Mouse (Mus musculus) CH12.LX (cell line): ENCODE results near the gene Sh3rf3. TPM values are rescaled to one million over a fixed set of nuclear protein-coding genes. Genes with fewer than 3 reads are reported as not detected.

Experiments used
- DNase-seq: peaks from one replicate; pipeline ENCODE4 v3.0.0-alpha.2; 2013; ENCODE audit errors: extremely low read depth
- H3K27ac ChIP-seq: 2 replicates; pipeline ENCODE4 v1.5.1; 2012; ENCODE audit warnings: low read depth, mild to moderate bottlenecking, control low read depth, moderate library complexity; ENCODE audit not compliant: insufficient read depth
- H3K27me3 ChIP-seq: replicated peaks from 2 replicates; pipeline ENCODE3; 2012; ENCODE audit warnings: inconsistent platforms
- H3K36me3 ChIP-seq, 2 experiments: replicated peaks in 1 of 2; 2 replicates each; pipeline versions ENCODE3 to v1.6.1; 2012; ENCODE audit warnings: inconsistent platforms in 1 of 2, low read length in 1 of 2, mild to moderate bottlenecking in 1 of 2, mixed read lengths in 1 of 2, moderate library complexity in 1 of 2; ENCODE audit not compliant: control insufficient read depth in 1 of 2, insufficient read depth in 1 of 2
- H3K4me1 ChIP-seq, 2 experiments: 2 replicates each; pipeline ENCODE4 v1.6.1; 2012; ENCODE audit warnings: inconsistent platforms in 1 of 2, moderate library complexity in 1 of 2; ENCODE audit not compliant: insufficient read depth in 2 of 2, control insufficient read depth in 1 of 2
- H3K4me2 ChIP-seq: 2 replicates; pipeline ENCODE4 v1.6.1; 2012; ENCODE audit warnings: low read depth, mild to moderate bottlenecking, control low read depth; ENCODE audit not compliant: poor library complexity, insufficient read depth, severe bottlenecking
- H3K4me3 ChIP-seq, 3 experiments: fragments of 150-350 bp in 1 of 3; sonication (generic) in 1 of 3; replicated peaks in 1 of 3; 2 replicates each; pipeline versions ENCODE3 to v1.5.1; 2011 to 2012; ENCODE audit warnings: low read depth in 2 of 3, low read length in 2 of 3, mild to moderate bottlenecking in 2 of 3, moderate library complexity in 2 of 3, control low read depth in 1 of 3, improper control_type of control experiment in 1 of 3, inconsistent platforms in 1 of 3, mixed read lengths in 1 of 3; ENCODE audit not compliant: poor library complexity in 1 of 3
- H3K79me2 ChIP-seq: replicated peaks from 2 replicates; pipeline ENCODE4 v1.6.1; 2012; ENCODE audit warnings: mild to moderate bottlenecking, moderate library complexity; ENCODE audit not compliant: control insufficient read depth, poor library complexity, insufficient read depth, severe bottlenecking; ENCODE audit errors: extremely low read depth
- H3K9ac ChIP-seq: 2 replicates; pipeline ENCODE4 v1.6.1; 2012; ENCODE audit warnings: low read depth, mild to moderate bottlenecking, control low read depth, moderate library complexity; ENCODE audit not compliant: insufficient read depth
- H3K9me3 ChIP-seq: replicated peaks from 2 replicates; pipeline ENCODE3; 2012; ENCODE audit warnings: low read length, inconsistent platforms, mixed read lengths
- CHD1 ChIP-seq: IDR thresholded peaks from 2 replicates; pipeline ENCODE4 v1.6.1; 2012; ENCODE audit warnings: low read depth, low read length, improper control_type of control experiment, inconsistent platforms
- CTCF ChIP-seq, 2 experiments: IDR thresholded peaks in 1 of 2; conservative IDR thresholded peaks in 1 of 2; 2 replicates each; pipeline ENCODE4 v1.5.1; 2011 to 2012; ENCODE audit warnings: low read depth in 2 of 2, low read length in 2 of 2, improper control_type of control experiment in 1 of 2, inconsistent platforms in 1 of 2, mild to moderate bottlenecking in 1 of 2, moderate library complexity in 1 of 2
- ETS1 ChIP-seq: conservative IDR thresholded peaks from 2 replicates; pipeline ENCODE4 v1.6.1; 2012; ENCODE audit warnings: low read depth, mild to moderate bottlenecking, inconsistent platforms, low read length, improper control_type of control experiment, moderate library complexity
- GABPA ChIP-seq: IDR thresholded peaks from 2 replicates; pipeline ENCODE4 v1.6.1; 2012; ENCODE audit warnings: low read depth, low read length, improper control_type of control experiment, inconsistent platforms; ENCODE audit not compliant: insufficient replicate concordance
- HCFC1 ChIP-seq: IDR thresholded peaks from 2 replicates; pipeline ENCODE4 v1.6.1; 2012; ENCODE audit warnings: low read depth, mild to moderate bottlenecking, inconsistent platforms, low read length, improper control_type of control experiment
- IRF4 ChIP-seq: IDR thresholded peaks from 2 replicates; pipeline ENCODE4 v1.6.1; 2014; ENCODE audit warnings: low read depth, mild to moderate bottlenecking, inconsistent platforms, low read length, improper control_type of control experiment
- JUN ChIP-seq: IDR thresholded peaks from 2 replicates; pipeline ENCODE4 v1.6.1; 2011; ENCODE audit warnings: low read depth, mild to moderate bottlenecking, low read length, improper control_type of control experiment, moderate library complexity; ENCODE audit not compliant: insufficient read depth
- JUND ChIP-seq: conservative IDR thresholded peaks from 2 replicates; pipeline ENCODE4 v1.6.1; 2011; ENCODE audit warnings: low read depth, low read length, improper control_type of control experiment
- KAT2A ChIP-seq: IDR thresholded peaks from 2 replicates; pipeline ENCODE4 v1.6.1; 2012; ENCODE audit warnings: low read length, improper control_type of control experiment, inconsistent platforms; ENCODE audit not compliant: insufficient replicate concordance
- MAX ChIP-seq: IDR thresholded peaks from 2 replicates; pipeline ENCODE4 v1.6.1; 2011; ENCODE audit warnings: low read length, improper control_type of control experiment
- MAZ ChIP-seq: IDR thresholded peaks from 2 replicates; pipeline ENCODE4 v1.6.1; 2012; ENCODE audit warnings: low read depth, mild to moderate bottlenecking, inconsistent platforms, low read length, improper control_type of control experiment, moderate library complexity
- NELFE ChIP-seq: IDR thresholded peaks from 2 replicates; pipeline ENCODE4 v1.6.1; 2011; ENCODE audit warnings: low read depth, low read length, improper control_type of control experiment
- PAX5 ChIP-seq: IDR thresholded peaks from 2 replicates; pipeline ENCODE4 v1.6.1; 2012; ENCODE audit warnings: low read length, inconsistent platforms, mixed read lengths
- POLR2A ChIP-seq: IDR thresholded peaks from 2 replicates; pipeline ENCODE4 v1.6.1; 2011; ENCODE audit warnings: low read depth, mild to moderate bottlenecking, improper control_type of control experiment, low read length
- POLR2AphosphoS2 ChIP-seq: IDR thresholded peaks from 2 replicates; pipeline ENCODE4 v1.6.1; 2011; ENCODE audit warnings: low read depth, low read length, improper control_type of control experiment
- RAD21 ChIP-seq: IDR thresholded peaks from 2 replicates; pipeline ENCODE4 v1.6.1; 2011; ENCODE audit warnings: low read depth, mild to moderate bottlenecking, low read length, improper control_type of control experiment, moderate library complexity
- UBTF ChIP-seq: IDR thresholded peaks from 2 replicates; pipeline ENCODE4 v1.6.1; 2012; ENCODE audit warnings: low read depth, mild to moderate bottlenecking, inconsistent platforms, low read length, improper control_type of control experiment, moderate library complexity
- ZC3H11A ChIP-seq: IDR thresholded peaks from 2 replicates; pipeline ENCODE4 v1.6.1; 2012; ENCODE audit warnings: low read depth, mild to moderate bottlenecking, inconsistent platforms, low read length, improper control_type of control experiment
- ZKSCAN1 ChIP-seq: IDR thresholded peaks from 2 replicates; pipeline ENCODE4 v1.6.1; 2012; ENCODE audit warnings: low read depth, inconsistent platforms, low read length, improper control_type of control experiment, borderline replicate concordance
- dilution Hi-C: fragments of 300-500 bp; cut with MboI; formaldehyde crosslinking; loops from 2 replicates; pipeline ENCODE4 v1.14.3; 2020; ENCODE audit warnings: low sequenced_read_pairs; ENCODE audit not compliant: extremely low pct_unique_long_range_greater_than_20kb, extremely low pct_ligation_motif_present
- in situ Hi-C: fragments of 300-500 bp; cut with MboI; formaldehyde crosslinking; loops from 3 replicates; pipeline ENCODE4 v1.14.3; 2019; ENCODE audit warnings: low sequenced_read_pairs, low pct_ligation_motif_present, low pct_unique_long_range_greater_than_20kb, mixed read lengths
- polyA plus RNA-seq: library from polyadenylated mRNA; unstranded; fragments of >175 nt; gene quantifications from 2 replicates; pipeline ENCODE4 v1.2.1, GENCODE M21; 2012; ENCODE audit warnings: low read depth; ENCODE audit not compliant: insufficient read length
- total RNA-seq, 2 experiments: library from RNA; depleted of rRNA; stranded (reverse); fragments of 300-350 nt in 1 of 2; fragments of >200 nt in 1 of 2; gene quantifications; 2 replicates each; pipeline ENCODE4 v1.2.3; 2012 to 2014

The Sh3rf3 gene
- total and polyA plus RNA-seq, 3 experiments, result 0.13 to 0.64 TPM; not detected in 1

DNA sequence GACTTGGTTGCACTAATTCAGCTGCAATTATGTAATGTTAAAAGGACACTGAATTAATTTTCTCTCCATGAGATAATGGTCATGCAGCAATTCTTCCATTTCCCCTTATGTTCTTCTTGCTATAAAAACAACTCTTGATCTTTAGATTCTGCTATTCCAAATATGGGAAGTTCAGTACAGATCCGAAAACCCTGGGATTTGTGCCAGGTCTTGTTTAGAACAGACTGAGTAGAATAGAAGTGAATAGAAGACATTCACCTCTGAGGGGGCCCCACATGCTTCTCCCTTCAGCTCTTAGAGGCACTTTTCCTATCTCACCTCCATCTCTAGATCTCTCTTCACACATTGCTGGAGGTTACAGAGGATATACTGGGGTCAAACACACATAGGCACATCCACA lies 10.8 kb upstream of the Sh3rf3 start:
- Histone ChIP-seq H3K4me2 (no peak overlapping the region), H3K4me1 (no peaks in the 10 kb centered on the region), H3K36me3 (no peaks in the 10 kb centered on the region), H3K79me2 (no peaks in the 10 kb centered on the region), H3K4me3 (no peak overlapping the region), H3K9ac (no peak overlapping the region), H3K27ac (no peak overlapping the region), H3K27me3 (peaks cover 45% of the 10 kb centered on the region), H3K9me3 (no peaks in the 10 kb centered on the region)
- in situ Hi-C loops (loop anchor here (25.0 kb wide), 2 partner anchors 210 to 485 kb away; no protein-coding TSS in a partner anchor), dilution Hi-C loops (no loop called here)
- DNase-seq, result no peak
- no peak for TF ChIP-seq HCFC1
- no peak for TF ChIP-seq JUND
- TF ChIP-seq KAT2A, result no peak
- no peak for TF ChIP-seq RAD21
- no peak for TF ChIP-seq POLR2A
- no peak for TF ChIP-seq MAX
- no peak for TF ChIP-seq PAX5
- TF ChIP-seq POLR2AphosphoS2, result no peak
- TF ChIP-seq UBTF, result no peak
- no peak for TF ChIP-seq ETS1
- no peak for TF ChIP-seq CTCF (conservative IDR thresholded peaks at IDR 0.05 in 1 of 2, IDR thresholded peaks at IDR 0.05 in 1 of 2; ENCODE audit: low read depth in 2 of 2, low read length in 2 of 2)
- TF ChIP-seq GABPA, result no peak
- no peak for TF ChIP-seq CHD1
- no peak for TF ChIP-seq NELFE
- TF ChIP-seq MAZ, result no peak

GRCm38 (mm10) chr10:58807956-58808355 lies 5.2 kb upstream of the Sh3rf3 start:
- in situ Hi-C loops (loop anchor here (25.0 kb wide), 2 partner anchors 204 to 479 kb away; no protein-coding TSS in a partner anchor), dilution Hi-C loops (no loop called here)
- DNase-seq, result no peak
- H3K36me3 ChIP-seq, result no peaks in the 10 kb centered on the region
- no peak overlapping the region for H3K4me3 ChIP-seq
- no peak overlapping the region for H3K4me2 ChIP-seq
- H3K4me1 ChIP-seq, result no peaks in the 10 kb centered on the region
- no peak overlapping the region for H3K9ac ChIP-seq
- TF ChIP-seq ZKSCAN1, result no peak
- TF ChIP-seq ZC3H11A, result no peak
- TF ChIP-seq IRF4, result no peak
- TF ChIP-seq JUN, result no peak
- H3K27ac ChIP-seq, result no peak overlapping the region
- no peaks in the 10 kb centered on the region for H3K79me2 ChIP-seq
- H3K27me3 ChIP-seq, result peaks cover 50% of the 10 kb centered on the region
- H3K9me3 ChIP-seq, result peaks cover 5% of the 10 kb centered on the region
